7 mouse cellular contexts compared by ENCODE assay signal in genomic region chr10:59916159-59916558, GRCm38 (mm10). TPM values are rescaled to one million over a fixed set of nuclear protein-coding genes. Genes with fewer than 3 reads are reported as not detected.
DNase-seq lines count a peak whose midpoint lies in the region; ATAC-seq and TF ChIP-seq lines count a peak whose summit lies in the region.

No protein-coding gene starts in this region.

- ATAC-seq in heart, embryonic 16.5 days (replicated peaks; ENCODE audit: extremely low read depth, insufficient read depth, low FRiP score) = peak; percentile 76

- H3K27ac ChIP-seq in embryonic fibroblast, embryonic 13.5 days (ENCODE audit: insufficient read depth, low read length) = peak overlapping the region; percentile 59
- peak overlapping the region; percentile 98 for H3K27ac ChIP-seq in heart, embryonic 16.5 days (ENCODE audit: low read length)
- H3K27ac ChIP-seq in midbrain, embryonic 10.5 days (replicated peaks) = peak overlapping the region; percentile 82

- no peak for TF ChIP-seq CTCF in embryonic fibroblast, embryonic 13.5 days (IDR thresholded peaks at IDR 0.05; ENCODE audit: borderline replicate concordance, insufficient read depth, low read length)

- peak overlapping the region; percentile 70 for H3K9ac ChIP-seq in heart, embryonic 16.5 days (ENCODE audit: low read length)

- H3K9me3 ChIP-seq in heart, embryonic 16.5 days (replicated peaks; ENCODE audit: control insufficient read depth, low read length) = no peaks in the 10 kb centered on the region
- H3K9me3 ChIP-seq in midbrain, embryonic 10.5 days (replicated peaks) = no peaks in the 10 kb centered on the region

- 0 out of 2 replicates have a peak, but pooled peaks have one; percentile 25 for TF ChIP-seq POLR2A in embryonic fibroblast, embryonic 13.5 days (IDR thresholded peaks at IDR 0.05; ENCODE audit: low read depth, low read length)

- H3K4me1 ChIP-seq in embryonic fibroblast, embryonic 13.5 days (ENCODE audit: control insufficient read depth, insufficient read depth, low read length) = peaks cover 14% of the 10 kb centered on the region
- H3K4me1 ChIP-seq in heart, embryonic 16.5 days (ENCODE audit: control insufficient read depth, insufficient read depth, low read length) = peaks cover 46% of the 10 kb centered on the region
- peaks cover 57% of the 10 kb centered on the region for H3K4me1 ChIP-seq in midbrain, embryonic 10.5 days

- no peaks in the 10 kb centered on the region for H3K36me3 ChIP-seq in heart, embryonic 16.5 days (ENCODE audit: control insufficient read depth, insufficient read depth)
- H3K36me3 ChIP-seq in midbrain, embryonic 10.5 days = no peaks in the 10 kb centered on the region

- DNase-seq in adrenal gland, adult 18-20 months (ENCODE audit: low spot score in 2 of 2) = peak; percentile 47 to 56
- peak; percentile 92 for DNase-seq in kidney, postnatal 14 days
- DNase-seq in midbrain, embryonic 10.5 days (ENCODE audit: low spot score) = no peak
- DNase-seq in frontal cortex, postnatal 14 days (ENCODE audit: low spot score in 2 of 2) = no peak
- DNase-seq in cerebellum, adult 11-12 months = no peak

- 10% methylated on average over 4 of the region's 4 CpGs for WGBS in heart, embryonic 16.5 days
- 11% methylated on average over 4 of the region's 4 CpGs for WGBS in midbrain, embryonic 10.5 days

- no peak overlapping the region for H3K4me3 ChIP-seq in embryonic fibroblast, embryonic 13.5 days (ENCODE audit: insufficient read depth, low read length)
- peak overlapping the region; percentile 36 for H3K4me3 ChIP-seq in heart, embryonic 16.5 days (ENCODE audit: low read length)
- peak overlapping the region; percentile 45 for H3K4me3 ChIP-seq in midbrain, embryonic 10.5 days

- no peaks in the 10 kb centered on the region for H3K27me3 ChIP-seq in heart, embryonic 16.5 days (ENCODE audit: control insufficient read depth, insufficient read depth, low read length)
- peaks cover 26% of the 10 kb centered on the region for H3K27me3 ChIP-seq in midbrain, embryonic 10.5 days (ENCODE audit: low read depth, poor library complexity, severe bottlenecking)

- H3K4me2 ChIP-seq in heart, embryonic 16.5 days (ENCODE audit: low read depth, low read length) = peak overlapping the region; percentile 70

RNA-seq across cellular contexts. Expression of gene Ddit4, which starts 35.5 kb away (rescaled TPM):
- 10 to 100 TPM; 29.5 to 69.3 TPM for total RNA-seq in adrenal gland, adult 18-20 months (2021)
- polyA plus RNA-seq in embryonic fibroblast, embryonic 13.5 days (2011; ENCODE audit: insufficient read length, low read depth, missing spikeins) = 150 and 156 TPM in 2 replicates
- polyA plus RNA-seq in heart, embryonic 16.5 days (2015; fragmentation: Nextera tagmentation; extraction: Ambion mirVana) = 29.0 and 31.9 TPM in 2 replicates
- polyA plus RNA-seq in midbrain, embryonic 10.5 days (2016; fragmentation: Nextera tagmentation; extraction: Ambion mirVana) = 31.8 and 31.9 TPM in 2 replicates

RNA-seq across cellular contexts. Expression of gene Dnajb12, which starts 36.8 kb away (rescaled TPM):
- total RNA-seq in adrenal gland, adult 18-20 months (2021) = 10 to 100 TPM; 43.8 to 55.0 TPM
- 31.5 and 36.2 TPM in 2 replicates for polyA plus RNA-seq in embryonic fibroblast, embryonic 13.5 days (2011; ENCODE audit: insufficient read length, low read depth, missing spikeins)
- 22.1 and 26.3 TPM in 2 replicates for polyA plus RNA-seq in heart, embryonic 16.5 days (2015; fragmentation: Nextera tagmentation; extraction: Ambion mirVana)
- 27.3 and 27.6 TPM in 2 replicates for polyA plus RNA-seq in midbrain, embryonic 10.5 days (2016; fragmentation: Nextera tagmentation; extraction: Ambion mirVana)

Comparison
In these comparisons a context has a peak if more than half of its experiments do, and no peak if none do; other contexts are left out.
1. DNase-seq: peak in adrenal gland, adult 18-20 months (2 of 2) and kidney, postnatal 14 days (single experiment); none in midbrain, embryonic 10.5 days (single experiment), frontal cortex, postnatal 14 days (0 of 2) and cerebellum, adult 11-12 months (single experiment).
2. Peak in every context shown above with its lines, with median percentiles within 50 percentile points of each other: H3K27ac ChIP-seq.